Mouse (Mus musculus) CD4-positive, CD25-positive, alpha-beta regulatory T cell, adult 4 months (primary cell): ENCODE results near the gene Babam2. TPM values are rescaled to one million over a fixed set of nuclear protein-coding genes. Genes with fewer than 3 reads are reported as not detected.
A peak's percentile ranks its signal among the peaks of the same experiment; 100 is the strongest.
"Not testable (repeated sequence)": the region's sequence is repeated elsewhere in the genome, so short reads cannot be mapped to it uniquely, and the experiment has no call there.

ENCODE experiments used
- ATAC-seq: one replicate; pipeline ENCODE4 v1.8.0; 2017
- polyA plus RNA-seq, 2 experiments: library from polyadenylated mRNA; unstranded; fragments of 100-300 nt; shearing (Covaris generic); gene quantifications; one replicate each; pipeline ENCODE4 v1.2.1; 2017

Gene Babam2
- polyA plus RNA-seq, 2 experiments from 2014 or later, result 104 to 119 TPM

- no peak for ATAC-seq
Measured at GRCm38 (mm10) chr5:31947185-31947584, 249.7 kb downstream of the Babam2 start.

- no peak for ATAC-seq
Measured at GRCm38 (mm10) chr5:31949389-31949788, 251.9 kb downstream of the Babam2 start.

- no peak for ATAC-seq
Measured at GRCm38 (mm10) chr5:31950532-31950931, 253.0 kb downstream of the Babam2 start.

GRCm38 (mm10) chr5:31955184-31955583, 257.7 kb downstream of the Babam2 start:
- no peak for ATAC-seq

- no peak for ATAC-seq
Measured at GRCm38 (mm10) chr5:31956336-31956735, 258.9 kb downstream of the Babam2 start.

GRCm38 (mm10) chr5:31959886-31960285, 262.4 kb downstream of the Babam2 start:
- ATAC-seq, result no peak

GRCm38 (mm10) chr5:31961423-31961822, 263.9 kb downstream of the Babam2 start:
- peak; percentile 64 for ATAC-seq

- no peak for ATAC-seq
Measured at GRCm38 (mm10) chr5:31962346-31962745, 264.9 kb downstream of the Babam2 start.

GRCm38 (mm10) chr5:31963352-31963751, 265.9 kb downstream of the Babam2 start:
- ATAC-seq, result no peak

GRCm38 (mm10) chr5:31963851-31964250, 266.4 kb downstream of the Babam2 start:
- no peak for ATAC-seq

GRCm38 (mm10) chr5:31966741-31967140, 269.3 kb downstream of the Babam2 start:
- ATAC-seq, result no peak

GRCm38 (mm10) chr5:31967526-31967925, 270.0 kb downstream of the Babam2 start:
- no peak for ATAC-seq

- no peak for ATAC-seq
Measured at GRCm38 (mm10) chr5:31968046-31968506, 270.6 kb downstream of the Babam2 start.

GRCm38 (mm10) chr5:31972416-31972815, 274.9 kb downstream of the Babam2 start:
- ATAC-seq, result not testable (repeated sequence)

GRCm38 (mm10) chr5:31974614-31975168, 277.2 kb downstream of the Babam2 start:
- no peak for ATAC-seq

- ATAC-seq, result no peak
Measured at GRCm38 (mm10) chr5:31982061-31982460, 284.6 kb downstream of the Babam2 start.

GRCm38 (mm10) chr5:31983161-31983560, 285.7 kb downstream of the Babam2 start:
- no peak for ATAC-seq

GRCm38 (mm10) chr5:31983817-31984368, 286.4 kb downstream of the Babam2 start:
- no peak for ATAC-seq

GRCm38 (mm10) chr5:31984369-31984961, 287.0 kb downstream of the Babam2 start:
- no peak for ATAC-seq

- no peak for ATAC-seq
Measured at GRCm38 (mm10) chr5:31985021-31985420, 287.5 kb downstream of the Babam2 start.

GRCm38 (mm10) chr5:31987541-31988307, 290.2 kb downstream of the Babam2 start:
- ATAC-seq, result no peak

GRCm38 (mm10) chr5:31997189-31997954, 299.9 kb downstream of the Babam2 start:
- no peak for ATAC-seq

GRCm38 (mm10) chr5:31998806-31999205, 301.3 kb downstream of the Babam2 start:
- no peak for ATAC-seq
